Mouse (Mus musculus): ENCODE data around the gene Otop2. TPM values are rescaled to one million over a fixed set of nuclear protein-coding genes. Genes with fewer than 3 reads are reported as not detected.

Otop2 gene
- total and polyA plus RNA-seq, 3 experiments: not detected

- TF ChIP-seq MAZ (IDR thresholded peaks at IDR 0.05; ENCODE audit: low read depth, low read length) (0 out of 2 replicates have a peak, but pooled peaks have one; percentile 33), ELF1 (IDR thresholded peaks at IDR 0.05; ENCODE audit: low read depth, low read length) (peak; percentile 42), ZC3H11A (IDR thresholded peaks at IDR 0.05; ENCODE audit: low read depth, low read length) (no peak), MAX (IDR thresholded peaks at IDR 0.05; ENCODE audit: low read length) (peak; percentile 81), MAFK (IDR thresholded peaks at IDR 0.05; ENCODE audit: insufficient replicate concordance, low read length) (no peak), NRF1 (IDR thresholded peaks at IDR 0.05; ENCODE audit: low read depth, low read length) (peak; percentile 36; the same call in 1 of the 2 replicates), RAD21 (IDR thresholded peaks at IDR 0.05; ENCODE audit: low read depth, low read length) (peak; percentile 43), CTCF (conservative IDR thresholded peaks at IDR 0.05 in 1 of 2, IDR thresholded peaks at IDR 0.05 in 1 of 2; ENCODE audit: low read depth in 2 of 2, low read length in 2 of 2) (peak in 1 of 2 experiments; percentile 84; a peak in 2 of 4 replicates), USF1 (IDR thresholded peaks at IDR 0.05; ENCODE audit: low read depth, low read length) (no peak), RCOR1 (conservative IDR thresholded peaks at IDR 0.05; ENCODE audit: low read depth, low read length) (peak; percentile 62; the same call in 1 of the 2 replicates)
These were observed 9.6 kb upstream of the Otop2 start, which contains the start of gene Fads6 (continued) for GRCm38 (mm10) chr11:115297214-115297826.

- Histone ChIP-seq H3K27me3 (replicated peaks) (peaks cover 81% of the 10 kb centered on the region), H3K9ac (ENCODE audit: insufficient read depth, low read depth) (peak overlapping the region; percentile 16), H3K27ac (ENCODE audit: insufficient read depth, low read depth) (no peak overlapping the region), H3K79me2 (replicated peaks; ENCODE audit: control insufficient read depth, extremely low read depth, insufficient read depth, poor library complexity, severe bottlenecking) (no peaks in the 10 kb centered on the region), H3K4me1 (ENCODE audit: control insufficient read depth in 1 of 2, insufficient read depth in 2 of 2) (peaks cover 7 to 9% of the 10 kb centered on the region in 2 experiments), H3K4me2 (ENCODE audit: insufficient read depth, low read depth, poor library complexity, severe bottlenecking) (peak overlapping the region; percentile 9), H3K36me3 (replicated peaks in 1 of 2; ENCODE audit: control insufficient read depth in 1 of 2, insufficient read depth in 1 of 2, low read length in 1 of 2) (no peaks in the 10 kb centered on the region), H3K4me3 (replicated peaks in 1 of 3; ENCODE audit: low read depth in 2 of 3, low read length in 2 of 3, poor library complexity in 1 of 3) (peak overlapping the region in 2 of 3 experiments; percentile 48 to 70), H3K9me3 (replicated peaks; ENCODE audit: low read length) (peaks cover 17% of the 10 kb centered on the region)
- dilution Hi-C loops (cut with MboI; ENCODE audit: extremely low pct_ligation_motif_present, extremely low pct_unique_long_range_greater_than_20kb, low sequenced_read_pairs) (no loop called here), in situ Hi-C loops (cut with MboI; ENCODE audit: low pct_ligation_motif_present, low pct_unique_long_range_greater_than_20kb, low sequenced_read_pairs) (no loop called here)
- TF ChIP-seq MAX (IDR thresholded peaks at IDR 0.05; ENCODE audit: low read length) (no peak), MAFK (IDR thresholded peaks at IDR 0.05; ENCODE audit: insufficient replicate concordance, low read length) (no peak; the same call in 1 of the 2 replicates), ETS1 (conservative IDR thresholded peaks at IDR 0.05; ENCODE audit: low read depth, low read length) (no peak), ZNF384 (IDR thresholded peaks at IDR 0.05; ENCODE audit: low read depth, low read length) (peak; percentile 86), JUND (conservative IDR thresholded peaks at IDR 0.05; ENCODE audit: low read depth, low read length) (no peak), BHLHE40 (IDR thresholded peaks at IDR 0.05; ENCODE audit: low read depth, low read length) (peak; percentile 60), SMC3 (IDR thresholded peaks at IDR 0.05; ENCODE audit: low read depth, low read length) (no peak)
- no peak for DNase-seq (ENCODE audit: extremely low read depth)
These were observed 8.8 kb upstream of the Otop2 start for GRCm38 (mm10) chr11:115298160-115298559.

GRCm38 (mm10) chr11:115300745-115301144 is 6.2 kb upstream of the Otop2 start:
- H3K4me3 ChIP-seq (replicated peaks in 1 of 3; ENCODE audit: low read depth in 2 of 3, low read length in 2 of 3, poor library complexity in 1 of 3): no peak overlapping the region
- no peak overlapping the region for H3K4me2 ChIP-seq (ENCODE audit: insufficient read depth, low read depth, poor library complexity, severe bottlenecking)
- peaks cover 11% of the 10 kb centered on the region for H3K9me3 ChIP-seq (replicated peaks; ENCODE audit: low read length)
- in situ Hi-C loops (cut with MboI; ENCODE audit: low pct_ligation_motif_present, low pct_unique_long_range_greater_than_20kb, low sequenced_read_pairs): no loop called here
- H3K4me1 ChIP-seq (ENCODE audit: control insufficient read depth in 1 of 2, insufficient read depth in 2 of 2): peaks cover 7 to 9% of the 10 kb centered on the region in 2 experiments
- peaks cover 85% of the 10 kb centered on the region for H3K27me3 ChIP-seq (replicated peaks)
- dilution Hi-C loops (cut with MboI; ENCODE audit: extremely low pct_ligation_motif_present, extremely low pct_unique_long_range_greater_than_20kb, low sequenced_read_pairs): no loop called here
- H3K79me2 ChIP-seq (replicated peaks; ENCODE audit: control insufficient read depth, extremely low read depth, insufficient read depth, poor library complexity, severe bottlenecking): no peaks in the 10 kb centered on the region
- no peak overlapping the region for H3K27ac ChIP-seq (ENCODE audit: insufficient read depth, low read depth)
- no peak for TF ChIP-seq MAZ (IDR thresholded peaks at IDR 0.05; ENCODE audit: low read depth, low read length)
- peak in 1 of 2 experiments; percentile 44; a peak in 2 of 4 replicates for TF ChIP-seq CTCF (conservative IDR thresholded peaks at IDR 0.05 in 1 of 2, IDR thresholded peaks at IDR 0.05 in 1 of 2; ENCODE audit: low read depth in 2 of 2, low read length in 2 of 2)
- TF ChIP-seq HCFC1 (IDR thresholded peaks at IDR 0.05; ENCODE audit: low read depth, low read length): no peak
- no peak for TF ChIP-seq ZNF384 (IDR thresholded peaks at IDR 0.05; ENCODE audit: low read depth, low read length)
- no peak overlapping the region for H3K9ac ChIP-seq (ENCODE audit: insufficient read depth, low read depth)
- H3K36me3 ChIP-seq (replicated peaks in 1 of 2; ENCODE audit: control insufficient read depth in 1 of 2, insufficient read depth in 1 of 2, low read length in 1 of 2): no peaks in the 10 kb centered on the region
- no peak for DNase-seq (ENCODE audit: extremely low read depth)

Measured in CH12.LX (cell line).